Mouse (Mus musculus): Measurements from ENCODE around the gene Zfp704. TPM values are rescaled to one million over a fixed set of nuclear protein-coding genes. Genes with fewer than 3 reads are reported as not detected.

Zfp704 gene
- polyA plus RNA-seq, 1 experiment from 2014 or later: 1.2 TPM

DNA sequence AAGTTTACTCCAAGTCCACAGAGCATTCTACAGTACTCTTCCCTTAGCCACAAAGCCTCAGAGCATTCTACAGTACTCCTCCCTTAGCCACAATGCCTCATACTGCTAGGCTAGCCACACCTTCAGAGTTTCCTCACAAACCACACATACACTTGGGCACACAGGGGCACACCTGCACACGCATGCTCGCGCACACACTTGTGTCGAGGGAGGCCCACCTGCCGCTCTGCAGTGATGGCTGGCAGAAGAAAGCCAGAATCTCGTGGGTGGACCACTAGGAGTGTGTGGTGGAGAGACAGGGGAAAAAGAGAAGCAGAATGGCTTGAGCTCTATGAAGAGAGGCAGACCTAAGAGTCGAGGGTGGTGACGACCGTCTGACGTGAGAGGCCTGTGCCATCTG, 97.7 kb downstream of the Zfp704 start:
- WGBS (ENCODE audit: insufficient replicate concordance): 81% methylated on average over 10 of the region's 10 CpGs
- ATAC-seq (ENCODE audit: low read depth) (no peak), DNase-seq (no peak)
- Histone ChIP-seq H3K9me3 (replicated peaks) (no peaks in the 10 kb centered on the region), H3K4me3 (replicated peaks) (no peak overlapping the region), H3K4me2 (no peak overlapping the region), H3K9ac (no peak overlapping the region), H3K27me3 (no peaks in the 10 kb centered on the region), H3K36me3 (no peaks in the 10 kb centered on the region), H3K27ac (no peak overlapping the region), H3K4me1 (replicated peaks) (0 out of 2 replicates have a peak, but pooled peaks cover 10% of the 10 kb centered on the region)

GRCm38 (mm10) chr3:9505692-9506211, 104.1 kb downstream of the Zfp704 start:
- DNase-seq (no peak), ATAC-seq (ENCODE audit: low read depth) (no peak)
- Histone ChIP-seq H3K4me2 (no peak overlapping the region), H3K9ac (no peak overlapping the region), H3K9me3 (replicated peaks) (no peaks in the 10 kb centered on the region), H3K27ac (no peak overlapping the region), H3K4me1 (replicated peaks) (peaks cover 10% of the 10 kb centered on the region), H3K4me3 (replicated peaks) (no peak overlapping the region), H3K36me3 (no peaks in the 10 kb centered on the region), H3K27me3 (no peaks in the 10 kb centered on the region)
- WGBS (ENCODE audit: insufficient replicate concordance): 44% methylated on average over 6 of the region's 6 CpGs

DNA sequence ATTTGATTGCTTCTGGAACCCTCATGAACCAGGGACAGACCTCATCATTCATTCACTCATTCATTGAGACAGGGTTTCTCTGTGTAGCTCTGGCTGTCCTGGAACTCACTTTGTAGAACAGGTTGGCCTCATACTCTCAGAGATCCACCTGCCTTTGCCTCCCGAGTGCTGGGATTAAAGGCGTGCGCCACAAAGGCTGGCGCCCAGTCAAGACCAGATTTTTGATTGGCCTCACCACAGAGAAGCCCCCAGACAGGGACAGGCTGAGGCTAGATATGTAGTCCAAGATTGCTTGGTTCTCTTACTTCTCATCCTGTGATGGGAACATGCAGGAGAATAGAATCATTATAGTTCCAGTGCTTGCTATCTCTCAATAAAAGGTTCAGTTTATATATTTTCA, 105.5 kb downstream of the Zfp704 start:
- Histone ChIP-seq H3K4me3 (replicated peaks) (no peak overlapping the region), H3K4me1 (replicated peaks) (peaks cover 22% of the 10 kb centered on the region), H3K9ac (no peak overlapping the region), H3K36me3 (no peaks in the 10 kb centered on the region), H3K4me2 (no peak overlapping the region), H3K27ac (no peak overlapping the region), H3K27me3 (no peaks in the 10 kb centered on the region), H3K9me3 (replicated peaks) (no peaks in the 10 kb centered on the region)
- DNase-seq: no peak
- ATAC-seq (ENCODE audit: low read depth): no peak
- WGBS (ENCODE audit: insufficient replicate concordance): 74% methylated on average over 4 of the region's 4 CpGs

DNA sequence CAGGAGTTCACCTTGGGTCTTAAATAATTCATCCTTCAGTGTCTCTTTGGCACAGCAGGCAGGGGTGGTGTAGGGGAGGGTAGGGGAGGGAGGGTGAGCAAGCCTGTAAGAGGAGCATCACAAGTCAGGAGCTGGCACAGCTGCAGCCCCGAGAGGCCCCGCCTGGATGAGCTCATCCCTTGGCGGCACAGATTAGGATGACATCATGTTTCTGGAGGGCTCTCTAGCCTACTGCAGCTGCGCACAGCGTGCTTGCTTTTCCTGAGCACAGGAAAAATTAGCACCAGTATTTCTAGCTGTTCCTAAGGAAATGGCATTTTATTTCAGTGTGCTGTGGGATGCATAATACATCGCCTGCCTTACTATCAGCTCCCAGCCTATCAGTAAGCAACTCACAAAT, 109.2 kb downstream of the Zfp704 start:
- H3K4me1 ChIP-seq (replicated peaks): peaks cover 26% of the 10 kb centered on the region
- H3K9me3 ChIP-seq (replicated peaks): no peaks in the 10 kb centered on the region
- ATAC-seq (ENCODE audit: low read depth): peak; percentile 81
- DNase-seq: peak; percentile 6
- H3K4me3 ChIP-seq (replicated peaks): no peak overlapping the region
- H3K27me3 ChIP-seq: no peaks in the 10 kb centered on the region
- H3K27ac ChIP-seq: no peak overlapping the region
- 26% methylated on average over 6 of the region's 6 CpGs for WGBS (ENCODE audit: insufficient replicate concordance)
- no peaks in the 10 kb centered on the region for H3K36me3 ChIP-seq
- no peak overlapping the region for H3K9ac ChIP-seq
- H3K4me2 ChIP-seq: no peak overlapping the region

DNA sequence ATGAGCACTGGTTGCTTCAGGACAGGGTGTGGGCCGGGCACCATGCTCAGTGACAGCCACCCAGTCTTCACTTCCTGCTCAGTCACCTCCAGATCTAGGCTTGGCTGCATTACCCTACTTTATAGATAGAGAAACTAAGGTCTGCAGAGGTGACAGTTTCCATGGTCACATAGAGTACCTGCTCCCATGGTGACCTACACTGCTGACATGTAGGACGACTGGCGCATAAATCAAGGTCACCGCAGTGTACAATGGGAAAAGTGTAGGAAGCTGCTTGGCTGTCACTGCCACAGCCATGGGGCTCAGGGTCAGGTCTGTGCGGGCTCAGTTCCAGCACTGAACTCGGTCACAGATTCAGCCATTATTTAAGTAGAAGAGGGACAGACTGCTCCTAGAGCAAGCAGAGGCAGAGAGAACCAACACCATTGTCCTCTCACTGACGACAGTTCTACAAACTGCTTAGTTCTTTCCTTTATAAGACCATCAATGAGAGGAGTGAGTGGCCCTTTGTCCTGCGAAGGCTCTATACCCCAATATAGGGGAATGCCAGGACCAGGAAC, 109.8 kb downstream of the Zfp704 start:
- Histone ChIP-seq H3K4me2 (no peak overlapping the region), H3K36me3 (no peaks in the 10 kb centered on the region), H3K27me3 (no peaks in the 10 kb centered on the region), H3K9ac (no peak overlapping the region), H3K9me3 (replicated peaks) (no peaks in the 10 kb centered on the region), H3K4me3 (replicated peaks) (no peak overlapping the region), H3K4me1 (replicated peaks) (peaks cover 26% of the 10 kb centered on the region), H3K27ac (no peak overlapping the region)
- ATAC-seq (ENCODE audit: low read depth) (peak; percentile 58), DNase-seq (no peak)
- WGBS (ENCODE audit: insufficient replicate concordance): 47% methylated on average over 8 of the region's 8 CpGs

DNA sequence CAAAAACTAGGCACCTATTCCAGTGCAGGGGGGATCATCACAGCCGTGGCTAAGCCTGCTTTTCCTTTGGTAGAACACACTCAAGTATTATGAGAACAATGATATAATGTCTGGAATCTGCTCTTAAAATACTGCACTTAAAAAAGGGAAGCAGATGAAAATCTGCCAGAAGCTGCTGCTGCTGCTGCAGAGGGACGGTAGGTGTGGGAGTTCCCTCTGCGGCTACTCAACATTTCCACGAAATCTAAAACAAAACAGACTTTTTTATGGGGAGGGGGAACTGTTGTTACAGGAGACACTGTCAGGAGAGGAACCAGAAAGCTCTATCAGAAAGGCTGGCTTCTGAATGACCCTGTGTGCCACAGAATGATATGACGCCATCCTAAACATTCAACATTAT, 110.4 kb downstream of the Zfp704 start:
- H3K4me3 ChIP-seq (replicated peaks): no peak overlapping the region
- WGBS (ENCODE audit: insufficient replicate concordance): 12% methylated on average over 5 of the region's 5 CpGs
- H3K27me3 ChIP-seq: no peaks in the 10 kb centered on the region
- ATAC-seq (ENCODE audit: low read depth) (no peak), DNase-seq (no peak)
- no peak overlapping the region for H3K9ac ChIP-seq
- peak overlapping the region; percentile 11; the same call in 1 of the 2 replicates for H3K4me2 ChIP-seq
- H3K9me3 ChIP-seq (replicated peaks): no peaks in the 10 kb centered on the region
- H3K4me1 ChIP-seq (replicated peaks): peaks cover 26% of the 10 kb centered on the region
- H3K27ac ChIP-seq: no peak overlapping the region
- no peaks in the 10 kb centered on the region for H3K36me3 ChIP-seq

GRCm38 (mm10) chr3:9497260-9497659, 112.6 kb downstream of the Zfp704 start:
- ATAC-seq (ENCODE audit: low read depth) (no peak), DNase-seq (no peak)
- Histone ChIP-seq H3K4me2 (no peak overlapping the region), H3K36me3 (no peaks in the 10 kb centered on the region), H3K27ac (no peak overlapping the region), H3K27me3 (no peaks in the 10 kb centered on the region), H3K9me3 (replicated peaks) (no peaks in the 10 kb centered on the region), H3K4me3 (replicated peaks) (no peak overlapping the region), H3K9ac (no peak overlapping the region), H3K4me1 (replicated peaks) (peaks cover 21% of the 10 kb centered on the region)
- 42% methylated on average over 5 of the region's 5 CpGs for WGBS (ENCODE audit: insufficient replicate concordance)

- Histone ChIP-seq H3K27ac (no peak overlapping the region), H3K36me3 (no peaks in the 10 kb centered on the region), H3K9me3 (replicated peaks) (no peaks in the 10 kb centered on the region), H3K4me2 (no peak overlapping the region), H3K9ac (no peak overlapping the region), H3K4me3 (replicated peaks) (no peak overlapping the region), H3K27me3 (no peaks in the 10 kb centered on the region), H3K4me1 (replicated peaks) (0 out of 2 replicates have a peak, but pooled peaks cover 5% of the 10 kb centered on the region)
- ATAC-seq (ENCODE audit: low read depth): no peak
- DNase-seq: no peak
- 70% methylated on average over 4 of the region's 4 CpGs for WGBS (ENCODE audit: insufficient replicate concordance)
Observed at GRCm38 (mm10) chr3:9491766-9492283, 118.1 kb downstream of the Zfp704 start.

GRCm38 (mm10) chr3:9487644-9488043, 122.2 kb downstream of the Zfp704 start:
- DNase-seq (no peak), ATAC-seq (ENCODE audit: low read depth) (no peak)
- Histone ChIP-seq H3K4me1 (replicated peaks) (peaks cover 12% of the 10 kb centered on the region; the same call in 1 of the 2 replicates), H3K27me3 (no peaks in the 10 kb centered on the region), H3K27ac (no peak overlapping the region), H3K4me2 (no peak overlapping the region), H3K4me3 (replicated peaks) (no peak overlapping the region), H3K36me3 (no peaks in the 10 kb centered on the region), H3K9ac (no peak overlapping the region), H3K9me3 (replicated peaks) (no peaks in the 10 kb centered on the region)
- 72% methylated on average over 4 of the region's 4 CpGs for WGBS (ENCODE audit: insufficient replicate concordance)

- H3K4me1 ChIP-seq (replicated peaks): peaks cover 10% of the 10 kb centered on the region
- H3K27me3 ChIP-seq: no peaks in the 10 kb centered on the region
- ATAC-seq (ENCODE audit: low read depth): no peak
- H3K36me3 ChIP-seq: no peaks in the 10 kb centered on the region
- H3K27ac ChIP-seq: no peak overlapping the region
- H3K4me3 ChIP-seq (replicated peaks): no peak overlapping the region
- no peak overlapping the region for H3K9ac ChIP-seq
- H3K9me3 ChIP-seq (replicated peaks): no peaks in the 10 kb centered on the region
- no peak for DNase-seq
- H3K4me2 ChIP-seq: no peak overlapping the region
- WGBS (ENCODE audit: insufficient replicate concordance): 76% methylated on average over 3 of the region's 3 CpGs
Observed at GRCm38 (mm10) chr3:9485506-9485905, 124.4 kb downstream of the Zfp704 start.

DNA sequence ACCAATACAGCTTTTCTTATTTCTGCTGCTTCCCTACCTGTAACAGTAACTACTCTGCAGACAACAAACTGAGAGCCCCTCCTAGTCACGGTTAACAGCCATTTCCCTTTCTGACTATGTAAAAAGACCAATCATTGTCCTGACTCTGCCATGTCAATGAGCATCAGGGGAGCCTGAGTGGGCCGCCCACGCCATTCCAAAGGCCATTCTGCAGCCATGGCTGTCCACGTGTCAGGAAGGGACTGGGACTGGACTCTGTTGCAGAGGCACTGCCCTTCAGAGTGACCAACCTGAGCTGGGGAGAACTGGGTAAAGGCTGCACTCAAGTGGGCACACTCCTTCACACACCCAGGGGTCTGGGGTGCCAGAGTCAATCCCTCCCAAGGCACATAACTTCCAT, 127.9 kb downstream of the Zfp704 start:
- WGBS (ENCODE audit: insufficient replicate concordance): 63% methylated on average over 4 of the region's 4 CpGs
- Histone ChIP-seq H3K27ac (no peak overlapping the region), H3K36me3 (no peaks in the 10 kb centered on the region), H3K4me1 (replicated peaks) (peaks cover 12% of the 10 kb centered on the region), H3K9me3 (replicated peaks) (no peaks in the 10 kb centered on the region), H3K4me2 (no peak overlapping the region), H3K9ac (no peak overlapping the region), H3K4me3 (replicated peaks) (no peak overlapping the region), H3K27me3 (no peaks in the 10 kb centered on the region)
- no peak for DNase-seq
- ATAC-seq (ENCODE audit: low read depth): no peak

DNA sequence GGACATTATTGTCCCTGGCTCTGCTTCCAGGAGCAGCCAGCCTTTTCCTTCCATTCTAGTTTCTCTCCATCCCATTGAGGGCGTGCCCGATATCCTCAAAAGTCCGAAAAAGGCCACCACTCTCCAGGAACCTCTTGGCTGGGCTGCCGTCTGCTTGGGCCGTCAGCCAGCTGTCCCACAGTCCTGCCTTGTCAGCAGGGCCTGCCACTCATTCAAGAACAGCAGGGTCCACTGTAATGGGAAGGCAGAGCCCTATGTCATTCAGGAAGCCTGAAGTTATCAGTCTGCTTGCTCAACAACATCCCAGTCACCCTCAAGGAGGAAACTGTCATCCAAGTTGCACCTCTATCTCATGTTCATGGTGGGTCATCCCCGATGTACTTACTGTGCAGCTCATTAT, 128.5 kb downstream of the Zfp704 start:
- H3K9ac ChIP-seq: no peak overlapping the region
- no peaks in the 10 kb centered on the region for H3K36me3 ChIP-seq
- H3K4me2 ChIP-seq: no peak overlapping the region
- H3K4me1 ChIP-seq (replicated peaks): peaks cover 12% of the 10 kb centered on the region
- ATAC-seq (ENCODE audit: low read depth): no peak
- DNase-seq: no peak
- H3K9me3 ChIP-seq (replicated peaks): no peaks in the 10 kb centered on the region
- no peaks in the 10 kb centered on the region for H3K27me3 ChIP-seq
- no peak overlapping the region for H3K4me3 ChIP-seq (replicated peaks)
- no peak overlapping the region for H3K27ac ChIP-seq
- WGBS (ENCODE audit: insufficient replicate concordance): 60% methylated on average over 6 of the region's 6 CpGs
